Mouse (Mus musculus): Measurements from ENCODE around the gene Ccdc150. TPM values are rescaled to one million over a fixed set of nuclear protein-coding genes. Genes with fewer than 3 reads are reported as not detected.
A peak's percentile ranks its signal among the peaks of the same experiment; 100 is the strongest.

Gene Ccdc150
- polyA plus RNA-seq (2011; ENCODE audit: insufficient read length, low read depth, missing spikeins) = 0.81 TPM in 1 of 2 replicates, not detected in the other

- TF ChIP-seq CTCF (IDR thresholded peaks at IDR 0.05; ENCODE audit: borderline replicate concordance, insufficient read depth, low read length) (peak; percentile 23; the same call in 1 of the 2 replicates), POLR2A (IDR thresholded peaks at IDR 0.05; ENCODE audit: low read depth, low read length) (peak; percentile 40)
- Histone ChIP-seq H3K4me3 (ENCODE audit: insufficient read depth, low read length) (peak within 1 kb of the TSS; percentile 36), H3K4me1 (ENCODE audit: control insufficient read depth, insufficient read depth, low read length) (no peaks in the 10 kb centered on the region), H3K27ac (ENCODE audit: insufficient read depth, low read length) (no peak within 1 kb of the TSS)
Measured at GRCm38 (mm10) chr1:54250158-54250866, at the start of gene Ccdc150. Gene Ccdc150, plus strand, starts transcription at chr1:54250683.

DNA sequence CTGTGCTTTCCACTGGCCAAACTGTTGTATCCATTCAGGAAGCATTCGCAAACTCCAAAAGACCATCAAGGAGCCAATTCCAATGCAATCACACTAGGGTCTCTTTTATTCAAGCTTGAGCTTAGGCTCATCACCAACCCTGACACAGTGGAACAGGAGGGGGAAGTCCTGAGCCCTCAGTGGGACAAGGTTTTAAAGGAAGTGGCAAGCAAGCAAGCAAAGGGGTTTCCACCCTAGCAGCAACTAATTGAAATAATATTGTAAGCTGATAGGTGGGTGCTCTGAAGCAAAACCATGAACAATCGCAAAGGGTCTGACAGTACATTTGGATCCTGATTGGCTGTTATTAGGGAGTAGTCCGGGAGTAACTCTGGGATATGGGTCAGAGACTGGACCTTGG is 30.2 kb upstream of the Ccdc150 start:
- H3K4me1 ChIP-seq (ENCODE audit: control insufficient read depth, insufficient read depth, low read length) = no peaks in the 10 kb centered on the region
- TF ChIP-seq POLR2A (IDR thresholded peaks at IDR 0.05; ENCODE audit: low read depth, low read length) (no peak), CTCF (IDR thresholded peaks at IDR 0.05; ENCODE audit: borderline replicate concordance, insufficient read depth, low read length) (no peak)
- no peak overlapping the region for H3K4me3 ChIP-seq (ENCODE audit: insufficient read depth, low read length)
- no peak overlapping the region for H3K27ac ChIP-seq (ENCODE audit: insufficient read depth, low read length)

GRCm38 (mm10) chr1:54242722-54243121 is 7.8 kb upstream of the Ccdc150 start:
- no peak overlapping the region for H3K4me3 ChIP-seq (ENCODE audit: insufficient read depth, low read length)
- H3K4me1 ChIP-seq (ENCODE audit: control insufficient read depth, insufficient read depth, low read length) = no peaks in the 10 kb centered on the region
- TF ChIP-seq CTCF (IDR thresholded peaks at IDR 0.05; ENCODE audit: borderline replicate concordance, insufficient read depth, low read length) (no peak), POLR2A (IDR thresholded peaks at IDR 0.05; ENCODE audit: low read depth, low read length) (no peak)
- no peak overlapping the region for H3K27ac ChIP-seq (ENCODE audit: insufficient read depth, low read length)

- H3K27ac ChIP-seq (ENCODE audit: insufficient read depth, low read length) = no peak overlapping the region
- no peak overlapping the region for H3K4me3 ChIP-seq (ENCODE audit: insufficient read depth, low read length)
- TF ChIP-seq CTCF (IDR thresholded peaks at IDR 0.05; ENCODE audit: borderline replicate concordance, insufficient read depth, low read length) (no peak), POLR2A (IDR thresholded peaks at IDR 0.05; ENCODE audit: low read depth, low read length) (no peak)
- H3K4me1 ChIP-seq (ENCODE audit: control insufficient read depth, insufficient read depth, low read length) = no peaks in the 10 kb centered on the region
Measured at GRCm38 (mm10) chr1:54275552-54275951, 25.1 kb downstream of the Ccdc150 start.

GRCm38 (mm10) chr1:54279628-54280027 is 29.1 kb downstream of the Ccdc150 start:
- Histone ChIP-seq H3K4me3 (ENCODE audit: insufficient read depth, low read length) (no peak overlapping the region), H3K4me1 (ENCODE audit: control insufficient read depth, insufficient read depth, low read length) (no peaks in the 10 kb centered on the region), H3K27ac (ENCODE audit: insufficient read depth, low read length) (no peak overlapping the region)
- TF ChIP-seq CTCF (IDR thresholded peaks at IDR 0.05; ENCODE audit: borderline replicate concordance, insufficient read depth, low read length) (no peak), POLR2A (IDR thresholded peaks at IDR 0.05; ENCODE audit: low read depth, low read length) (no peak)

DNA sequence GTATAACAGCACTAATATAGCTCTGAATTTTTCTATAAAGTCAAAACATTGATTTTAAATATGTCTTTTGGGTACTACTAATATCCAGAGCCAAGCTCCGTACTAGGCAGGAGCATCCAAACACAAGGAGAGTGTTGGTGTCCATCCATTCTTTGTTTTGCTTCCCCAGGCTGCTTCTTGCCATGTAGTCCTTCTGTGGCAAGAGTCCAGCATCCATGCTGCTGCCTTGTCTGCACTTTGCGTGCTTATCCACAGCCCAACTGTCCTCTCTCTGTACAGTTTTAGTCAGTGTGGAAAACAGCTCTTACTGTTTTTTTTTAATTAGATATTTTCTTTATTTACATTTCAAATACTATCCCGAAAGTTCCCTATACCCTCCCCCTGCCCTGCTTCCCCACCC is 30.2 kb downstream of the Ccdc150 start:
- H3K4me3 ChIP-seq (ENCODE audit: insufficient read depth, low read length) = no peak overlapping the region
- H3K27ac ChIP-seq (ENCODE audit: insufficient read depth, low read length) = no peak overlapping the region
- no peaks in the 10 kb centered on the region for H3K4me1 ChIP-seq (ENCODE audit: control insufficient read depth, insufficient read depth, low read length)
- no peak for TF ChIP-seq POLR2A (IDR thresholded peaks at IDR 0.05; ENCODE audit: low read depth, low read length)
- no peak for TF ChIP-seq CTCF (IDR thresholded peaks at IDR 0.05; ENCODE audit: borderline replicate concordance, insufficient read depth, low read length)

DNA sequence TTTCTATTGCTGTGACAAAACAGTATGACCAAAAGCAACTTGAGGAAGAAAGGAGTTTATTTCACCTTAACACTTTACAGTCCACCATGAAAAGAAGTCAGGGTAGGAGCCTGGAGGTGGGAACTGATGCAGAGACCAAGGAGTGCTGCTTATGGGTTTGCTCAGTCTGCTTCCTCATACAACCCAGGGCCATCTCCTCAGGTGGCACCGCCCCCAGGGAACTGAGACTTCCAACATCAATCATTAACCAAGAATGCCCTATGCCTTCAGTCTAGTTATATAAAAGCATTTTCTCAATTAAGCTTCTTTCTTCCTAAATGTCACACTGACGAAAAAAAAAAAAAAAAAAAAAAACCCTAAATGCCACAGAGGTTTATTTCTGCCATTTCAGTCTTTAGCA is 55.9 kb downstream of the Ccdc150 start:
- Histone ChIP-seq H3K4me1 (ENCODE audit: control insufficient read depth, insufficient read depth, low read length) (no peaks in the 10 kb centered on the region), H3K27ac (ENCODE audit: insufficient read depth, low read length) (no peak overlapping the region), H3K4me3 (ENCODE audit: insufficient read depth, low read length) (no peak overlapping the region)
- TF ChIP-seq POLR2A (IDR thresholded peaks at IDR 0.05; ENCODE audit: low read depth, low read length) (no peak), CTCF (IDR thresholded peaks at IDR 0.05; ENCODE audit: borderline replicate concordance, insufficient read depth, low read length) (no peak)

GRCm38 (mm10) chr1:54326647-54327046 is 76.2 kb downstream of the Ccdc150 start:
- no peak overlapping the region for H3K27ac ChIP-seq (ENCODE audit: insufficient read depth, low read length)
- TF ChIP-seq CTCF (IDR thresholded peaks at IDR 0.05; ENCODE audit: borderline replicate concordance, insufficient read depth, low read length) = no peak
- TF ChIP-seq POLR2A (IDR thresholded peaks at IDR 0.05; ENCODE audit: low read depth, low read length) = no peak
- no peaks in the 10 kb centered on the region for H3K4me1 ChIP-seq (ENCODE audit: control insufficient read depth, insufficient read depth, low read length)
- no peak overlapping the region for H3K4me3 ChIP-seq (ENCODE audit: insufficient read depth, low read length)

DNA sequence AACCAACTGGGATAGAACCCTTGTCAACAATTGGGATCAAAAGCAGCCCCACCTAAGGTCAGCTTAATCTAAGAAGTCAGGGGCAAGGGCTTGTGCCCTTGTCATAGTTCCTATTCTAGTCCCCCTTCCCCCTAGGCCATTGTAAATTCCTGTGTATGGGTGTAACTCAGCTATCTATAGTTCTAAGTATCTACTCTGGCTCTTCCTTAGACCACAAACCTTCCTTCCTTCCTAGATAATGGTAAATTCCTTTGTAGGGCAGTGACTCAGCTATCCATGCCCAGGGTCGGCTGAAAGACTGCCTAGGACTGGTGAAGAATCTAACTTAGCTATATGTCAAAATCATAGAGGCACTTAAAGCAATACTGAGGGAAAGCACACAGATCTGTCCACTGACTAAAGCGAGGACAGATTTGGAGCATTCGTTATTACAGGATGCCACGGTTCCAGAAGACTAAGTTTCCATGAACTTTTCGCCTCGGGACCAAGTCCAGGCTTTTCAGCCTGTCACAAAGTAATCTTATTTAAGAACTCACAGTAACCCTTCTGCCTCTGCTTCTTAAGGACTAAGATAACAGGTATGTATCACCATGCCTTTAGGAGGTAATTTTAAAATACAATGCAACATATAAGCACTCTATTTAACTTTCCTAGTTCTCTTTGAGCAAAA is 77.5 kb downstream of the Ccdc150 start:
- no peaks in the 10 kb centered on the region for H3K4me1 ChIP-seq (ENCODE audit: control insufficient read depth, insufficient read depth, low read length)
- no peak overlapping the region for H3K27ac ChIP-seq (ENCODE audit: insufficient read depth, low read length)
- H3K4me3 ChIP-seq (ENCODE audit: insufficient read depth, low read length) = no peak overlapping the region
- no peak for TF ChIP-seq CTCF (IDR thresholded peaks at IDR 0.05; ENCODE audit: borderline replicate concordance, insufficient read depth, low read length)
- TF ChIP-seq POLR2A (IDR thresholded peaks at IDR 0.05; ENCODE audit: low read depth, low read length) = no peak

DNA sequence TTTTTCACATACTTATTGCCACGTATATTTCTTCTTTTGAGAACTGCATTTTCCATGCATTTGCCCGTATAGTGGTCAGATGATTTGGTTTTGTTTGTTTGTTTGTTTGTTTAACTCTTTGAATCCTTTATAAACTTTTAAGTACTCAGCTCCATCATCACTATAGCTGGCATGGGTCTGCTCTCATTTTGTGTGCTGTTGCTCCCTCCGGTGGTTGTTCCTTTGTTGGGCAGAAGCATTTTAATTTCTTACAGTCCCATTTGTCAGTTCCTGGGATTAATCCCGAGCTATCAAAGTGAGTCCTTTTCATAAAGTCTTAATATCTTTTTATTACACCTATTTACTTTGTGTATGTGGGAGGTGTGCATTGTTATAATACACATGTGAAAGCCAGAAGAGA is 82.5 kb downstream of the Ccdc150 start:
- Histone ChIP-seq H3K4me3 (ENCODE audit: insufficient read depth, low read length) (no peak overlapping the region), H3K4me1 (ENCODE audit: control insufficient read depth, insufficient read depth, low read length) (no peaks in the 10 kb centered on the region), H3K27ac (ENCODE audit: insufficient read depth, low read length) (no peak overlapping the region)
- TF ChIP-seq POLR2A (IDR thresholded peaks at IDR 0.05; ENCODE audit: low read depth, low read length) = no peak
- TF ChIP-seq CTCF (IDR thresholded peaks at IDR 0.05; ENCODE audit: borderline replicate concordance, insufficient read depth, low read length) = no peak

Data from embryonic fibroblast, embryonic 13.5 days (primary cell).